Mouse (Mus musculus): ENCODE measurements around the gene Pi4kb. TPM values are rescaled to one million over a fixed set of nuclear protein-coding genes. Genes with fewer than 3 reads are reported as not detected.
A peak's percentile ranks its signal among the peaks of the same experiment; 100 is the strongest.

Pi4kb gene
- total RNA-seq, 2 experiments from 2014 or later: 43.1 to 45.3 TPM

DNA sequence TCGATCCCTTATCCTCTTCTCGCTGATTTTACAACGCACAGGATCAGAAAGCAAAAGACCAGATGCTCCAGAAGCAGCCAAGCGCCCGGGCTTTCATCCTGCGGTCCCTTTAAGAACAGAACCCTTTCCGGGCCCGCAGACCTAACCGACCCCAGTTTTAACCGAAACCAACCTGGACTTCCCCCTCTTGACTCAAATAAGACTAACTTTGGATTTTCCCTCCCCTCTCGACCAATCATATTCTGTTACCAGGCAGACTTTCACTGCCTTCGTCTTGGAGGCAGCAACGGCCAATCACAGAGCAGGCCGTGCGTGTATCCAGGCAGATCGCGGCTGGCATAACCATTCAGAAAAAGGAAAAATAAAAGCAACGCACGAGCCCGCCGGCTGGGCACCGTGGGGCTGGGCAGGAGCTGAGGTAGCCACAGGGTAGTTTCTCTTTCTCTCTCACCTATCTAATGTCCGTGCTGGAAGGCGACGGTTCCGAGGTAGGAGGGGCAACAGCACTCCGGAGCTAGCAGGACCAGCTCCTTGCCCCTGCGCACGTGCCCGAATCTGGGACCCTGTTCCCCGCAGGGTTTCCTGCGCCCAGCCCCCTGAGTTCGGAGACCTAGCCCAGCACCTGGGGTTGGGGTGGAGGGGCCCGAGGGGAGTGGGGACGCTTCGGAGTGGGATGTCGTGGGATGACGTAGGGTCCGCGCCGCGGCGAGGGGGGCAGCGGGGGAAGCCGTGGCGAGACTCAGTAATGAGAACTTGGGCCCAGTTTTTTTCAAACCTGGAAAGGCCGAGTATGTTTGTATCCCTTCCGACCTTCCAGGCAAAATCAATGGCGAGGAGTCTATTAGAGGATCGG, 20.5 kb upstream of the Pi4kb start, which contains the start of gene Rfx5:
Gene Rfx5 (plus strand): TSS at position 312 of the 853 bp plus-strand sequence.
- DNase-seq: peak; percentile 93

DNA sequence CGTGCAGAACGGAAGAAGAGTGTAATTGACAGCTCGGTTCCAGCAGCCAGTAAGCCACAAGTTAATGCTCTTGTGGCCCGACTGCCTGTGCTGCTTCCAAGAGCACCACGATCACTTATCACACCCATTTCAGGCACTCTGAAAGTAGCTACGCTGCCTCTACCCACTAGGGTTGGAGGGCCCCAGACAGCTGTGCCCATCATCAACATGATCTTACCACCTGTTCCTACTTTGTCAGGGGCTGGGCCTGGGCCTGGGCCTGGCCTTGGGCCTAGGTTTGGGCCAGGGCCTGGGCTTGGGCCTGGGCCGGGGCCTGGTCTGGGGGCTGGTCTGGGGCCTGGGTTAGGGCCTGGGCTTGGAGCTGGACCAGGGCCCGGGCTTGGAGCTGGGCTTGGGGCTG, 16.2 kb upstream of the Pi4kb start:
- no peak for DNase-seq

DNA sequence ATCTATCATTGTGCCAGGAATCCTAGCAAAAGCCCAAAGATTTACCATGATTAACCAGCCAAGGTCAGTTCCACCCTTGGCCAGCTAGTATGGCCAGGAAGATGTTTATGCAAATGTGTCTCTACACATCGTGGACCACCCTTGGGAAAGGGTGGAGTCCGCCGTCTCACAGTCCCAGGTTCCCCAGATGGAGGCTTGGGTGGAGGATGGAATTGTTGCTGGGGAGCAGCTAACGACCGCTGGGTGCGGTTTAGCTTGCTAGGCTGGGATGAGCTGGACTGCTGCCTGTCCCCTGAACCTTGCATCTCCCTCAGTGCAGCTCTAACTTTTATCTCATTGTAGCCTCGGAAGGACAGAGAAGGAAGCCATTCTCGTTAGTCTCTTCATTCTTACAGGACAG, 14.7 kb upstream of the Pi4kb start:
- no peak for DNase-seq

DNA sequence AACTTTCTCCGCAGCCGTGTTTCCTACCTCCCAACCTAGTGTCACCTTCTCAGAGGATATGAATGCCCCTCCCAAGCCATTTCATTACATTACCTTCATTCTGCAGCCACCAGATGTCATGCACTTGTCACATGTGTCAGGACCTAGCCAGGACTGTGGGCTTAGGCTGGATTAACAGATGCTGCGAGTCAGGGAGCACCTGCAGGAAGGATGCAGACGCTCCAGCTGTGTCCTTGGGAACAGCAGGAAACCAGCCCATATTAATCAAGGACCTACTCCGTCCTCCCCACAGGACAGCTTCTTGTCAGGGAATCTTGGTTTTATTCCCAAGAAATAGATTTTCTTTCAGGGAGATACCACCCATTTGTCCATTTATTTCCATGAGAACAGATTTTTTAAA, 14.2 kb upstream of the Pi4kb start:
- no peak for DNase-seq

DNA sequence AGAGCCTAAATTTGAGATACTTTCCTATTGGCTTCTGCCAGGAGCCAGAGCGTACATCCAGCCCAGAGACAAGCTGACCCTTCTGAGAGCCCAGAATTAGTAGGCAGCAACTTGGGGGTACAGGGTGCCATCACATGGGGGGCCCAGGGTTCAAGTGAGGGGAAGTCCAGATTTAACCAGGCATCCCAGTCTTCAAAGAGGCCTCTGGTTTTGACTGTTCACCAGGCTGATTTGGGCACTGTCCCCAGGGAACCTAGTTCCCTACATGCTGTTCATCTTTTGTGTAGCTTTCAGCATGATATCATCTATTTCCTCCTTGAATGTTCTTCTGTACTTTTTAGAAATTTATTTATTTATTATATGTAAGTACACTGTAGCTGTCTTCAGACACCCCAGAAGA, 9.5 kb upstream of the Pi4kb start:
- no peak for DNase-seq

DNA sequence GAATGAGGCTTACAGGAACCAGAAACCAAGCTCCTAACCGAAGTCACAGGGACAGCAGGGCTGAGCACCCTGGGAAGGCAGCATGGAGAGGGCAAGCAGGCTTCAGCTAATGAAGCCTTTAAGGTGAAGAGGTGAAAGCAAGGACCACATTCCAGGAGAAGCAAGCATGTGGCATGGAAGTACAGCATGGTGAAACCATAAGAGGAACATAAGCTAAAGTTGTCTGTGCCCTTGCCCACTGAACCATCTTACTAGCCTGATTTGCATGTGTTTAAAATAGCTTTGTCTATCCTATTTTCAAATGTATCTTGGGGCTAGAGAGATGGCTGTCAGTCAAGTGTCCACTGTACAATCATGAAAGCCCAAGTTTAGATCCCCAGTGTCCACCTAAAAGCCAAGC, 8.7 kb upstream of the Pi4kb start:
- DNase-seq: no peak

DNA sequence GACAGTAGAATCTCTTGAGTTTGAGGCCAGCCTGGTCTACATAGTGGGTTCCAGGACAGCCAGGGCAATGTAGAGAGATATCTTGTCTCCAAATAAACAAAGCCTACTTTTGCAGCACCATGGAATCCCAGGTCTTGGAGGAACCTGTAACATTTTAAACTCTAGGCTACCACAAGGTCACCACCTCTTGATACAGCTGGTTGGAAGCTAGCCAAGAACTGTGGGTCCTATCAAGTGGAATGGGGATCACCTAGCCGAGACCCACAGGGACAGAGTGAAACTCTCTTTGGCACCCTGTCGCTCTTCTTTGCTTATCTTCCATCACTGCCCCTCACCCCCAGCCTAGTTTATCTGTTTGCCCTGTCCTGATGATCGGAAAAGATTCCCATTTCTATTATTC, 2.0 kb upstream of the Pi4kb start:
- DNase-seq: no peak

DNA sequence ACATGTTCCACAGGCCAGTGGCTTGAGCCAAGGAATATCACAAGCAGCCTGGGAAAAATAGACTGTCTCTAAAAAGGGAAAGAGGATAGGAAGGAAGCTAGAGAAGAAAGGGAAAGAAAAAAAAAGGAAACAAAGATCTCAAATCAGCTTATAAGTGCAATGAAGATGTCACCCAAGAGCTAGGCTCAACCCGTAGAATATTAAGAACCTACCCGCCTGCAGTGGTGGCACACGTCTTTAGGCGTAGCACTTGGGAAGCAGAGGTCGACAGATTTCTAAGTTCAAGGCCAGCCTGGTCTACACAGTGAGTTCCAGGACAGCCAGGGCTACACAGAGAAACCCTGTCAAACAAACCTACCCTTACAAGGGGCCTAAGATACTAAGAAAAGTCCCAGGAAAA, 911 bp upstream of the Pi4kb start:
- DNase-seq: no peak

DNA sequence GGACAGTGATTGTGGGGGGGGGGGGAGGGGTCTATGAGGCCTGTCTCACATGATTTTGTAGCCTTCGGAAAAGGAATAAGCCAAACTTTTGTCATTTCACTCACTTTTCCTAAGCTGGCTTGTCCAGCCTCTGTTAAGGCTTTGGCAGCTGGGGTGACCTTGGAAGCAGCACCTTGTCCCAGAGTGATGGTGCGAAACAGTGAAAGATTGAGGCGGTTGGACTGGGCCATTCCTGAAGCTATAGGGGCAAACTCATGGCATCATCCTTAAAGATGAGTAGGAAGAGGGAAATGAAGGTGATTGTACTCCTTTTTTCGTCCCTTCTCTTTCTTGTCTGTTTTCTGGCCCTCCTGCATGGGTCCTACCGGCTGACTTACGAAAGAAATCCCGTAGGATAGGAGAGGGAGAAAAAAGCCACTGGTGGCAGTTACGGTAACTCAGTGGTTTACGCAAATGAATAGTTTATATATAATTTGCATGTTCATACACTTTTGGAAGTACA, 454 bp upstream of the Pi4kb start:
- DNase-seq: peak; percentile 26

DNA sequence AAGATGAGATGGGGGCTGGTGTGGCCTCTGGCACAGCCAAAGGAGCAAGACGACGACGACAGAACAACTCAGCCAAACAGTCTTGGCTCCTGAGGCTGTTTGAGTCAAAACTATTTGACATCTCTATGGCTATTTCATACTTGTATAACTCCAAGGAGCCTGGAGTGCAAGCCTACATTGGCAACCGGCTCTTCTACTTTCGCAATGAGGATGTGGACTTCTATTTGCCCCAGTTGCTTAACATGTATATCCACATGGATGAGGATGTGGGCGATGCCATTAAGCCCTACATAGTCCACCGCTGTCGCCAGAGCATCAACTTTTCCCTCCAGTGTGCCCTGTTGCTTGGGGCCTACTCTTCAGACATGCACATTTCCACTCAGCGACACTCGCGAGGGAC, 9.8 kb downstream of the Pi4kb start:
- DNase-seq: no peak

DNA sequence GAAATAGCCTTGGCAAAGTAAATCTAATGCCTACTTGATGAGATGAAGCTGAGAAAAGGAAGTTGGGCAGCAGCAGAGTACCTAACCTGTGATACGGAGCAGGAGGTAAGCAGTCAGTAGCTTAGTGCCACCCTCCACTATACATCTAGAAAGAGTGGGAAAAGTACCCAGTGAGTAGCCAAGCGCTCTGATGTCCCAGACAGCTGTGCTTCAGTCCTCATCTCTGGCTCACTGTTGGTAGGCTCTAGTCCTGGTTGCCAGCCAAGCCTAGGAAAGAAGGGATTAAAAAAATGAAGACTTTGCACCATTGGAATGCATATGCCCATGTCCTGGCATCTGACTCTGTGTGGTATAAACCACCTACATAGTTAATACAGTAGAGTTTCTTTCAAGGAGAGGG, 11.0 kb downstream of the Pi4kb start:
- no peak for DNase-seq

DNA sequence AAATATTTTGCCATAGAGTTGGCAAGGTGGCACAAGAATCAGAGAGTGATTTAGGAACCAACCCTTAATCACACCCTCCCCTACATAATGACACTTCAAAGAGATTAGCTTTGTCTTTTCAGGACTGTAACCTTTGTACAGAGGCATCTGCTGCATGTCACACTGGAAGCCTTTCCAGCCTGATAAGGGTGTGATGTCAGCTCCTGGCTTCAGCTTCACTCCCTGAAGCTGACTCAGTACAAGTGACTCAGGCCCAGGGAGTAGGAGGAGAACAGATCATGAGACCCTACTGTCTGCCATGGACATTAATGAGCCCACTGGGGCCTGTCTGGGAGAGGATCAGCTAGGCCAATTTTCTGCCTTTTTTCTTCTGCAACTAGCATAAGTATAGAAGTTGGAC, 13.0 kb downstream of the Pi4kb start:
- DNase-seq: peak; percentile 77

DNA sequence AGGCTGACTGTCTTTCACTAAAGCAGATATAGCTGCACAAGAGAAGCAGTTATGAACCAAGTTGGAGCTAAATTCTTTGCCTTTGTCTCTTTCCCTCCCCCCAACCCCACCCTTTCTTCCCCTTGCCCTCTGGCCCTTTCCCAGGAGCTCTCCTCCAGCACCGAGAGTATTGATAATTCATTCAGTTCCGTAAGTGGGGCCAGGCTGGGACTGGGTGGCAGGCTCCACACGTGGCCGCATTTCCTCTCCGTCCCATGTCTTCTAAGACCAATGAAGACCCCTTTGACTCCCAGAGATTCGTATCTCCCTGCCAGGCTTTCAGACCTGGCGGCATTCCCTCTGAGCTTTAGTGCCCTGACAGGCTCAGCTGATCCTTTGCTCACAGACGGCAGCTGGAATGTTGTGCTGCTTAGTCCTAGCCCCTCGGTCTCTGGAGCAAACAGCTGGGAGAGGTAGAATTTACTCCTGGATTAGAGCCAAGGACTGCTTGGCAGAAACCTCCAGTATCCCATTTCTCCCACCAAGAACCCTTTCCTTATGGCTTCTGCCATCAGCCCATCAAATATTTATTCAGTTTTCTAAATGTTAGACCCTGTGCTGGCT, 14.7 kb downstream of the Pi4kb start:
- DNase-seq: no peak

DNA sequence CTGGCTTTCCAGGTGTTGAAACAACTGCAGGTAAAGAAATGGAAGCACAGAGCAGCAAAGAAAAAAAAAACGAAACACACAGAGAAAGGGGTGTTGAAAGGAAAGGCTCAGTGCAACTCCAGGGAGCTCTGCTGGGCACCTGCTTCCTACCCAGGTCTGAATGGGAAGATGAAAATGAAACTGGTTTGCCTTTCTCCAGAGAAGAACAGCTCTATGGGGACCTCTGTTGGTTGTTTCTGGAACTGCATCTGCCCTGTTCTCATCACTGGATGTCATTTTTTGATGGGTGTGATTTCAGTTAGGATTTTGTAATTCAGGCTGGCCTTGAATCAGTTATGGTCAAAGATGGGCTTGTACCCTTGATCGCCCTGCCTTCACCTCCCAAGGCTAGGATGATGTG, 22.4 kb downstream of the Pi4kb start:
- DNase-seq: peak; percentile 92

DNA sequence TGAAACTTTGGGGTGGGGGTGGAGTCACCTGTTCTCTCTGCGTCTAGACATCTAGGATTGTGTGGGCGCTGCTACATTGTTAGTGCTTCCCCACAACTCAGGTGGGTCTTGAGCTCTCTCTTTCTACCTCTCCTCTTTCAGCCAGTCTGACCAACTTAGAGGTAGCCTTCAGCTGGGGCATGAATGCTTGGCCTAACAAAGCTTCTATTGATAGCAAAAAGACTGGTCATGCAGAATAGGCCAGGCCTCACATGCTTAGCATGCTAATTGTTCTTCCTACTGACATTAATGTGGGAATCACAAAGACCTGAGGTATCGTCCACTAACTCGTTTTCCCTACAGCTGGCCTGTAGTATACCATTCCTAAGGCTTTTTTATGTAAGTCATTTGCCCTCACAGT, 28.0 kb downstream of the Pi4kb start:
- no peak for DNase-seq

DNA sequence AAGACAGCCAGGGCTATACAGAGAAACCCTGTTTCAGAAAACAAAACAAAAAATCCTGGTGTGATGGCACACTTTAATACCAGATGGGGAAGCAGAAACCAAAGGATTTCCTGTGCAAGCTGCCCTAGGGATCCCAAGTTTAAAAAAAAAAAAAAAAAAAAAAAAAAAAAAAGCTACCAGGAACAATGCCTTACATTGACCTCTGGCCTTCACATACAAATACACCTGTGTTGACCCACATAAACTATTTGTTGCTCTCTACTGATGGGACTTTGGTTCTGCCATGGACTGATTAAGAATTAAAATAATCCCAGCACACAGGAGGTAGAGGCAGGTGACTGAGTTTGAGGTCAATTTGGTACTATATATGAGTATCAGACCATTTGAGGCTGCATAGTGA, 28.7 kb downstream of the Pi4kb start:
- DNase-seq: no peak

DNA sequence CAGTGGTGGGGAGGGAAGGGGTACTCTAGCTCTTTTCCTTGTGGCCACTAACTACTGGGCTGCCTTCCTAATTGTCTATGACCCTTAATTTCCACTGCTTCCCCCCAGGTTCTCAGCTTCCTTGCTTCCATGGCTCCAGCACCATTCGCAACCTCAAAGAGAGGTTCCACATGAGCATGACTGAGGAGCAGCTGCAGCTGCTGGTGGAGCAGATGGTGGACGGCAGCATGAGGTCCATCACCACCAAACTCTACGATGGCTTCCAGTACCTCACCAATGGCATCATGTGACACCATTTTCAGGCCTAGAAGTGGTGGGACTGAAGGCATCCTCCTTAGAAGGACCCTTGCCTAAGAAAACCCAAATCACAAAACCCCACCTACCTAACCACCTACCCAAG, 31.1 kb downstream of the Pi4kb start:
- no peak for DNase-seq

DNA sequence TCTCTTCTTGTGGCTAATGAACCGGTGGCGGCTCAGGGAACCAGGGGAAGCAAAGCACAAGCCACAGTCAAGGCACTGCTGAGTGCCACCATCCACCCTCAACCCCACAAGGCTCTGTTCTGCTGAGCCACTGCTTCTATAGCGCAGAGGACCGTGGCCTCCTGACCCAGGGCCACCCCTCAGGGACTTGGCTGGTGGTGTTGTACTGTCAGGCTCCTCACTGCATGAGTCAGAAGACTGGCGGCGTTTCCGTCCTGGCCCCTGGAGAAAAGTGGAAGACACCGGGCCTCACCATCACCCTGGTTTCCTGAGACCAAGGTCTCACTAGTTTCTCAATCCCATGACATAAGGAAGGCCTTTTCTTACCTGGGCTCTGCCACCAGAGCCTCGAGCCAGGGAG, 33.2 kb downstream of the Pi4kb start:
- DNase-seq: peak; percentile 66

DNA sequence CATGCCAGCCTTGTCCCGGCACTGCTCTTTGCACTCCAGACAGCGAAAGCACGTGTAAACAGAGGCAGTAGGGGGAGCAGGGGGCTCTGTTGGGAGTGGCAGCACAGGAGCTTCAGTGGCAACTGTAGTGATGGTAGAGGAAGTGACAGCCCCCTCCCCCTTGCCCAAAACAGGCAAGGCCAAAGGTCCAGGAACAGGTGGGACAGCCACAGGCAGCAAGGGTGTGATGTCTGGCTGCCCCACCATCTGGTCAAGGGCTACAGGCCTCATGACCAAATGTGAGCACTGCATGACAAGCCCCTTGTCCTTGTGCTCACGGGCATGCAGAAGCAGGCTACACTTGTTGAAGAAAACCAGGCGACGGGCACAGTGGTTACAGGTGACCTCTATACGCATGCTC, 35.9 kb downstream of the Pi4kb start:
- no peak for DNase-seq

DNA sequence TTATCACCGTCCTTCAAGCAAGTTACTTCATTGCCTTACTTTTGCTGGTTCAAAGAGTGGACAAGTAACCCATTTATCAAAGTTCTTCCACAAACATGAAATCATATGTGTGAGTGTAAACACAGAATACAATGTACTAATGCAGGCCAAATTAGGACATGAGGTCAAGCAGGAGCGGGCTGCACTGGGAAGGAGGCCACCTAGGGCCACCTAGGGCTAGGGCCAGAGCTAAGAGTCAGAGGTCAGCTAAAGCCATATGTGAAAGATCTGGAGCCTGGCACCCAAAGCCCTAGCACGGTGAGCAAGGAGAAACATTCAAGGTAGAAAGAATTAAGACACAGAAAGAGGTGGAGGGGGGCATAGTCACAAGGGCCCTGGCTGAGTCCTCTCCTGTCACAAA, 38.5 kb downstream of the Pi4kb start:
- DNase-seq: no peak

DNA sequence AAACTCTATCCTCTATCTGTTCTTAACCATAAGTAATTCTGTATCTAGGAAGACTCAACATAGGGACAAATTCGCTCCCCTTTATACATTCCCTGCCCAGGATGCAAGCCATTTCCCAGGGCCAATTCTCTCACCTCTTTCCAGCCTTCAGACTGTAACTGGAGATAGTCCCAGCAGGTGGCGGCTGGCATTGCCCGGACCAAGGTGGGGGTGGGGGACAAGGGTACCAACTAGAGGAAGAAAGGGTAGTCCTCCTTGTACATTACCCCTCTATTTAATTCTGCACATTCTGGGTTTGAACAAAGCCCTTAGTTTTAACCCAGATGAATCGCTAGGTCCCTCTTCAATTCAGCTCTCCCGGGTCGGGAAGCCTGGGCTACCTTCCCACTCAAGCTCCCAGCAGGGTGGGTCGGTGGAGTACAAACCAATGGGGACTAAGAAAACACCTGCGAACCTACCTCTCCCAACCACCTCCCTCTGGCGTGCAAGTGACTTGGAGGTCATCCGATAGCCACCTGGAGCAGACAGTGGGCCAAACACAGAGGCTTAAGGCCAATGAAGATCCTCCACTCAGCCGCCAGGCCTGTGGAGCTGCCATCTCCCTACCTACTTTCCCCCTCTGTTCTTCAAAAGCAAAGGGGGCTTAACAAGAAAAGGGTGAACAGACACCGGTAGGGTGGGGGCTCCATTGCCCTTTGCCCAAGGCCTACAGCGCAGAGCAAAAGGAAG, 39.3 kb downstream of the Pi4kb start:
- DNase-seq: no peak

DNA sequence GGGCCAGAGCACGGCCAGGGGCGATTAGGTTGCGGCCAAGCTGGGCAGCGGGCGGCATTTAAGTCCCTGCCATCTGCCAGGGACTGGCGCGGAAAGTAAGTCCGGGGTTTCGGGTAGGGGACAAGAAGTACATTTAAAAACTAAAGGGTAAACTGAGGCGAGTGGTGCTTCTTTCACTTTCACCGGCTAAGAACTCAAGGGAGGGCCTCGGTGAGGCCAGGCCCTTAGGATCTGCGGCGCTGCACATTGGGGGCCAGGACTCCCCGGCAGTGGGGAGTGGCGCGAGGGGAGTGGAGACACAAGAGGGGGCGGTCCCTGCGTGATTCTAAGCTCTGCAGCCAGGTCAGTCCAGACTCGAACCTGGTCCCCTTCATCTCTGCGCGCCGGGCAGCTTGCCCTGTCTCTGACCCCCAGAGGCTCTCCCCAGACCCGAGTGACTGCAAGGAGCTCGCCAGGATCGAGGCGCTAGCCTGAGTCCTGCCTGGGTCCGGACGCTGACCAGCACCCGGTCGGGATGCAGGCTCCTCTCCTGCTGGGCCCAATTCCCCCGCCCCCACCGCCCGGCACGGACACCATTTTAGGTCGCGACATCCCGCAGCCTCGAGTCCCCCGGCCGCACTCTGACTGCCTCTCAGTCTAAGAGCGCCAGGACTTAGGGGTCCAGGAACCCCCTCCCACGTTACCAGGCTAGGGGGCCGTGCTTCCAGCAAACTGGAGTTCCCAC, 40.1 kb downstream of the Pi4kb start:
- peak; percentile 72 for DNase-seq

All from adrenal gland, postnatal 10 days (tissue).